Mouse (Mus musculus) NIH3T3 (cell line): ENCODE measurements around the gene Olfr223.
"Not testable (repeated sequence)": the region's sequence is repeated elsewhere in the genome, so short reads cannot be mapped to it uniquely, and the experiment has no call there.

ENCODE experiments used
- DNase-seq: peaks from one replicate; pipeline ENCODE4 v3.0.0-alpha.2; 2012; ENCODE audit warnings: low read depth

The Olfr223 gene

DNA sequence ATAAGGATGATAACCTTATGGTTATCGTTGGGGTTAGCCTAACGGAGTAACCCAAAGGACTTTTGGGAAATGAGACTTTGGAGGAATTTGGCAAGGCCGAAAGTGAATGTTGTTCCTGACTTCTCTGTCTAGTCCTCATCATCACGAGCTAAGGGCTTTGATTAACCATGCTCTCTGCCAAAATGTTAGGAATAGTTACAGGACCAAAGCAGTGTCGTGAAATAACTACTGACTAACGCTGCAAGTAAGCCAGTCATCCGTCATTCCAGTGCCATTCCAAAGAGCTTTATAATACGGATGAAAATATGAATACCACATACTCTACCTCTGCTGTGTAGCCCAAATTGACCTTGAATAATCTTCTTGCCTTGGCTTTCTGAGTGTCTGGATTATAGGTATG is 3.9 kb upstream of the Olfr223 start:
- DNase-seq = no peak

DNA sequence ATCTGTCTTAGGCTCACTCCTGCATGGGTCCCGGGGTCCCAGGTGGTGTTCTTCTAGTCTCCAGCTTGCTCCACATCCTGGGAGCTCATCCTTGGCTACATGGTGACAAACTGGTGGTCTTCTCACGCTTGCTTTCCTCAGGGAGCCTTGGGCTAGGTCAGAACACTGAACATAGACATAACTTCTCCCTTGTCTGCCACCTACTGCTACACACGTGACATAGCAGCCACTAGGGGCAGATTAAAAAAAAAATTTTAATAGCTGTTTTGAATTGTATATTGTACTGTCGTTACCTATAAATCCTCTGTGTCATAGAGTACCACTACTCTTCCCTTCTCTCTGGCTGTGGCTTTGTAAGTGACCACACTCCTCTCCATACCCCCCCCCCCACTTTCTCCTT is 3.0 kb upstream of the Olfr223 start:
- DNase-seq = no peak

DNA sequence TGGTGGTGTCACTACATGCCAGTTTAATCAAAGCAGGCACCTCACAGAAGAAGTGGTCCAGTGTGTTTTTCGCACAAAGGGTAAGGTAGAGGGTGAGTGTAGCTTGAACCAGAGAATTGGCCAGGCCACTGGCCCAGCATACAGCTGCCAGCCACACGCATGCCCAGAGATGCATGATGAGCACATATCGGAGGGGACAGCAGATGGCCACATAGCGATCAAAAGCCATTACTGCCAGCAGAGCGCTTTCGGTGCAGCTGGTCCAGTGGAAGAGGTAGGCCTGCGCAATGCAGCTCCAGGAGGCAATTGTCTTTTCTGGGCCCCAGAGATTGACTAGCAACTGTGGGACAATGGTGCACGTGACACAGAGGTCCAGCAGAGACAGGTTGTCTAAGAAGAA is 3.6 kb downstream of the Olfr223 start:
- no peak for DNase-seq

DNA sequence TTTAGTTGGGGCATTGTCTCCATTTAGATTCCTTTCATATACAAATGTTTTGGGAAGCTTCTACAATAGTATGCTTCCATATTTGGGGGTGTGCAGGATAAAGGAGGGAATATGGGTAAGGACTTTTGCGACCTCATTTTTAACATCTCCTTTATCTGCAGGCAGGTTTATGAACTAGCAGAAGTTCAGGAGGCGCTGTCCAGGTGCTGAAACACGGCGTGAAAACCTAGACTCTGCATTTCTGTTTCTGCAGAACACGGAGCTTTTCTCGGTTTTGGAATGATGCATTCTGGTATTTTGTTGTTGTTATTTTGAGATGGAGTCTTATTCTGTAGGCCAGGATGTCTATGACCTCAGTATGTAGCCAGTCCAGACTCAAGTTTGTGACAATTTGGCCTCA is 8.6 kb downstream of the Olfr223 start:
- DNase-seq = peak; percentile 80

DNA sequence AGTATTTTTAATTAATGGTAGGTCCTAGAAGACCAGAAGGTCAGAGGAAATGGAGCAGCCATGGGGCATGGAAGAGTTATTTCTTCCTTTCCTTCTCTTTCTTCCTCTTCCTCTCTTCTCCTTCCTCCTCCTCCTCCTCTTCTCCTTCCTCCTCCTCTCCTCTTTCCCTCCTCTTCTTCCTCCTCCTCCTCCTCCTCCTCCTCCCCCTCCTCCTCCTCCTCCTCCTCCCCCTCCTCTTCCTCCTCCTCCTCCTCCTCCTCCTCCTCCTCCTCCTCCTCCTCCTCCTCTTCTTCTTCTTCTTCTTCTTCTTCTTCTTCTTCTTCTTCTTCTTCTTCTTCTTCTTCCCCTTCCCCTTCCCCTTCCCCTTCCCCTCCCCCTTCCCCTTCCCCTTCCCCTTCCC is 17.0 kb downstream of the Olfr223 start, which contains the start of gene Olfr222:
TSS of gene Olfr222 (minus strand) at position 101 of the 400 bp plus-strand sequence.
- not testable (repeated sequence) for DNase-seq

DNA sequence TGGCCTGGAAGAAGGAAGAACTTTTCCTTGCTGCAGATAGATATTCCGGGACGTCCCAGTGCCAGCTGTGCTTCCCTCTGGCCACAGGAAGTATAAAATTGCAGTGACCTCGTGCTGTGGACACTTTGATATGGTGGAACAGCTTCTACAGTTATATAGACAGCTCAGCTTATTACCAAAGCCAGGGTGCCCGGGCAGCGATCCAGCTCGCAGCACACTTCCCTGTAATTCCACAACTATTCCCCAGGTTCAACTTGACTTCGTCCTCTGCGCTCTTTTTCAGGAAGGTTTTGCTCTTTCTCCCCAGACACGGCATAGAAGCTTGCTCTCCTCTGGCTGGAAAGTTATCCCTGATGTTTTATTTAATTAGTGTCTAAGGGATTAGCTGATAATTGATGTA is 17.4 kb downstream of the Olfr223 start:
- peak; percentile 49 for DNase-seq

DNA sequence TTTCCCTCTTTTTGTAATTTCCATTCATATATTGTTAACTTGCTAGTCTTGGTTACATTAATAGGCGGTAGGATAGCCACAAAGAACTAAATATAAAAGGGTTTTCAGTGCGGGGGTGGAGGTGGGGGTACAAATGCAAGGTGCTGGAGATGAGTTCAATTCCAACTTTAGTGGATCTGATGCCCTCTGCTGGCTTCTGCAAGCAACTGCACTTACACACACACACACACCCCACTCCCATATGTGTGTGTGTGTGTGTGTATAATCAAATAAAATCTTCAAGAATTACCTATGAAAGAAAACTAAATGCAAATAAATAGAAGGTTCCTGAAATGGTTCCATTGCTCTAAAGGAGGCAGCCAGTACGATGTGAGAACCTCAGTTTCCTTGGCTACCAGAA is 23.8 kb downstream of the Olfr223 start:
- DNase-seq = peak; percentile 43

DNA sequence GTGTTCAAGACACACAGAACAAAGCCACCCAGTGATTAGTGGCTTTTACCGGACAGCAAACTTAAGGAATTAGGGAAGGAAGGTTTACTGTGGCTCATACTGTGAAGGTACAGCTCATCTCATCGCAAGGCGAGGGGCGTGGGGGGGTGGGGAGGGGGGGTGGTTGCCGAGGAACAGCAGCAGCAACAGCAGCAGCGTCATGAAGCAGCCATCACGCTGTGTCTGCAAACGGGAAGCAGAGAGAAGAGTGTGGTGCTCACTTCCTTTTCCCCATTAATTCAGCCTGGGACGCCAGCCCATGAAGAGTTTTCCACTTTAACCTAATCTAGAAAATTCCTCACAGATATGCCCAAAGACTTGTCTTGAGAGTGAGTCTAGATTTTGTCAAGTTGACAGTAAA is 30.3 kb downstream of the Olfr223 start:
- DNase-seq = no peak

DNA sequence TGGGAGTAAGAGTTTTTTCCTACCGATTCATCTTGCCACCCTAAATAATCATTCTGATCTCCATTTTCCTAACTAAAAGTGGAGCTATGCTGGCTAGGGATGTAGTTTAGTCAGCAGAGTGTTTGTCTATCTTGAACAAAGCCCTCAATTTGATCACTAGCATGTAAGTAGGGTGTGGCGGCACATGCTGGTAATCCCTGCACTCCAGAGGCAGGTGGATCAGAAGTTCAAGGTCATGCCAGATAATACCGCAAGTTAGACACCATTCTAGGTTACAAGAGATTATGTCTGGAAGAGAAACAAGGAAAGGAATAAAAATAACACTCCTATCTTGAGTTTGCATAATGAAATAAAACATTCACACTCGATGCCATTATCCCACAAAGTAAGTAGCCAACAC is 30.8 kb downstream of the Olfr223 start:
- no peak for DNase-seq

DNA sequence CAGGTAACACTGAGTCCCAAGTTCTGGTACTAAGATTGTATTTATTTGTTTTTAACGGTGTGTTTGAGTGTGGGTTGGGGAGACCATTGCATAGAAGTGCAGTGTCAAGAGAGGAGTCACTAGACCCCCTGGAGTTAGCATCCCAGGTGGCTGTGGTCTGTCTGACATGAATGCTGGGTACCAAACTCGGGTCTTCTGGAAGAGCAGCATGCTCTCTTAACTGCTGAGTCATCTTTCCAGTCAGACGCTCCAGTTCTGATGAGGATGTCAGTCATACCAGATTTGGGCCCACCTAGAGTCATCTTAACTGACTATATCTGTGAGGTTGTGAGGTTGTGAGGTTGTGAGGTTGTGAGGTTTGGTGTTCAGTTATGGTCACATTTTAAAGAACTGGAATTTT is 32.2 kb downstream of the Olfr223 start:
- DNase-seq = no peak

DNA sequence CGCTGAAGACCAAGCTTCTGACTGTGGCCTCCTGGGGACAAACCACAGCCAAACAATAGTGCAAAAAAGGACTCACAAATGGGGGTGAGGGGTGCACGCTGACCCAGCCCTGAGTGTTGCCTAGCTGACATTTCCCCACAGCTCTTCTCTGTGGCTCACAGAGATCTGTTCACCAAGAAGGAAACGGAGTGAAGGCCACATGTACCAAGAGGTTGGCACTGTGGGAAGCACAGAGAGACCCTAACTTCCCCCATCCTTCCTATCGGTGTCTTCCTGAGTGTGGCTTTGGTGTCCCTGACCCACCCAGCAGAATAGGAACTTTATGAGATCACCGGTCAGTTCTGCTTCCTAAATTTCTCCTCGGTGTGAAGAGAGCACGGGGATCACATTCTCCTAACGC is 38.6 kb downstream of the Olfr223 start:
- DNase-seq = no peak

DNA sequence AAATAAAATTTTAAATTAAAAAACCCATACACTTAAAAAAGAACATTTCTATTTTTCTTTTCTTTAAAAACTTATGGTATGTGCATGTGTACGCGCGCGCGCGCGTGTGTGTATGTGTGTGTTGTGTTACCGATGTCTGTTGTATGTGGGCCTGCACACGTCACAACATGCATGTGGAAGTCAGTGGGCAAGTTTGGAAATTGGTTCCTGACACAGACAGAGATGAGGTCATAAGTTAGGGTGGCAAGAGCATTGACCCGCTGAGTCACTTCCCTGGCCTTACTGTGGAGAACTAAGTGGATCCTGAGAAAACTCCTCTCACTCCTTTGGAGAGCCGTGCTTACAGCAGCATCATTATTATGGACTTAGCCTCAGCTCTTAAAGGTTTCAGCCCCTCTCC is 39.0 kb downstream of the Olfr223 start:
- no peak for DNase-seq

DNA sequence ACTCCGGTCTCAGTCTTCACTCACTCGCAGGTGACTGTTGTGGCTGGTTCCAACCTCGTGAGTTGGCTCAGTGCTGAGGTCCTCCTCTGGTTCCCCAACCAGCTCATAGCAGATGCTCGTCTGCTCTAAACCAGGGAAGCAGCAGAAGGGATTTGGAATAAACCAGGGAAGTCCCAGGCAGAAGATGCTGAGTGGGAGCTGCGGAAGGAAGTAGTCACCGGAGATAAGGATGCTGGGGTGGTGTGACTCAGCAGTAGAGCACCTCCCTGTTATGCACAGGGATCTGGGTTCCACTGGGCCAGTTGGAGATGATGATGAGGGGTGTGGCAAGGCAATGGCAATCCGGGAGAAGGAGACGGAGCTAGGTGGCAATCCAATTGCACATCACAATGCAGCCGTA is 49.1 kb downstream of the Olfr223 start:
- DNase-seq = no peak

DNA sequence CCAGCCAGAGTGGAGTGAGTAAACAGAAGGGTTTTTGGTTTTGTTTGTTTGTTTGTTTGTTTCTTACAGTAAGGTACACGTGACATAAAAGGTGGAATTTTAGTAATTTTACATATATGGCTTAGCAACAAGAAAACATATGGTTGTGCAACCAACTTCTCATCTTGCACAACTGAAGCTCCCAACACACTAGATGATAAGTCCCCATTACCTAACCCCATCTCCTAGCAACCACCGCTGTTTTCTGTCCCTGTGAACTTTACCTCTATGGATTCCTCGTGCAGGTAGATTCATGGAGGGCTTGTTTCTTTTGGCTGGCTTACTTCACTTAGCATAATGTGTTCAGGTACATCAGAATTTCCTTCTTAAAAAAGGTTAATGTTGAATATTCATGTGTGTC is 49.7 kb downstream of the Olfr223 start:
- peak; percentile 25 for DNase-seq

DNA sequence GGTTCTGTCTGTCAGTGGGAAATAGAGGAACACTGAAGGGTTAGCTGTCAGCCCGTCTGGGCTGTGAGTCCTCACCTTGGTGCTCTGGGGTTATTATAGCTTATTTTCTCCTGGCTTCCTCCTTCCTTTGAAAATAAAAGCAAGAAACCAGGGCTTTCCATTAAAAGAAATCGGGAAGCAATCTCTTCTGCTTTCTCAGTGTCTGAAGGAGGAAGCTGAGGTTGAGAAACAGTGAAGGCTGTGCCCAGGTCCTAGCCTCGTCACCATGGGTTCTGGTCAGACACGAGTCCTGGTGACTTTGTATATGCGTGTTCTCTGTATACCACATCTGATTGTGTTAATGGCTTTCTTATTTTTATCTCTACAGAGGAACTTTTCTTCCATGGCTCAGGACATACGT is 50.6 kb downstream of the Olfr223 start:
- no peak for DNase-seq

DNA sequence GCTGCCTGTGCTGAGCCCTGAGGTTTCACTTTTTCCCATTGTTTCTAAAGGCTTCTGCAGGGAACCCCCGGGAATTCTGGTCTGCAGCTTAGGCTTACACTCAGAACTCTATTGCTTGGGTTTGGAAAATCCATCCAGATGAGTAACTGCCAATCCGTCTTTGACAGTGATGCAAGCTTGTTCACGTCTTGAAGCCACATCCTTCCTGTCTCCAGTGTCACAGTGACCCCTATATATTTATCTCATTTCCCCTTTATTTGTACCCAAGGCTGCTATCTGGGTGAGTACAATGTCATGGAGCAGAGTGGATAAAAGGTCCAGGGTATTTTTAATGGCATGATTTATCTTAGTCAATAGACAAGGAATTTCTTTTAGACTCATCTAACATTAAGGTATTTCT is 51.8 kb downstream of the Olfr223 start, which contains the start of gene Nlrp3:
TSS of gene Nlrp3 (plus strand) at position 245 of the 400 bp plus-strand sequence.
- DNase-seq = peak; percentile 39

DNA sequence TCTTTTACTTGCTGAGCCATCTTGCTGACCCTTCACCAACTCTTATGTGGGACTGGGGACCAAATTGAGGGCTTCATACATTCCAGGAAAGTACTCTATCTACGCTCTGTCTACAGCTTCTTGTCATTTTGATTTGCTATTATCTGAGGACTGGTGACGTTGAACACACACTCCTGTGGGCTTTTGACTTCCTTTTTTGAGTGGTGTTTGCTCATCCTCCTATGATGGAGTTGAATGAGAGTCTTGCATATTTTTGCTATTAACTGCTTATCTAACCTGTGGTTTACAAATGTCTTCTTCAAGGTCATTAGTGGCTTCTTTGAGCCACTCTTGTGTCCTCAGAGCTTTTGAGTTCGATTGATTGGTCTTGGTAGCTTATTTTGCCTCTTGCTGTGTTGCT is 53.0 kb downstream of the Olfr223 start:
- DNase-seq = no peak
